Mouse (Mus musculus): ENCODE results near the gene Shpk. TPM values are rescaled to one million over a fixed set of nuclear protein-coding genes. Genes with fewer than 3 reads are reported as not detected.

Shpk gene
- polyA plus RNA-seq (2015; fragmentation: Nextera tagmentation; extraction: Ambion mirVana), result 1.7 and 1.8 TPM in 2 replicates

DNA sequence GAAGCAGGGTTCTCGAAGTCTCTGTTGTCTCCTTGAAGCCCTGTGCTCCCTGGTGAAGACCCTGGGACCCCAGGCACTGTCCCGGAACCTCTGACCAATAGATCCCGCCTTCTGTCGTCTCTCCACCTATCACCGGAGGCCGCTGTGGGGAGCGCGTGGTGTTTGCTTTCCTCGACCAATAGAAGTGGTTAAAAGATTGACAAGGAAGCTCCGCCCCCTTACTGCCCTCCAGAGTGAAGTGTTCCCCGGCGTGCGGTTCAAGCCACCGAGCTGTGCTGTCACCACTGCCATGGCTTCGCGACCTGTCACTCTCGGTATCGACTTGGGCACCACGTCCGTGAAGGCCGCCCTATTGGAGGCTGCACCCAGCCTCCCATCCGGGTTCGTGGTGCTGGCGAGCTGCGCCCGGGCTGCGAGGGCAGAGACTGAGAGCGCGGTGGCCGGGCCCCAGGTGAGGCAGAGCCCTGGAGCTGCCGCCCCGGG, at the start of gene Shpk:
Shpk (plus strand) TSS at position 231 of the 483 bp plus-strand sequence.
- under 1% methylated on average over 32 of the region's 32 CpGs for WGBS
- peak within 1 kb of the TSS; percentile 84 for H3K9ac ChIP-seq (replicated peaks)
- H3K27ac ChIP-seq, result peak within 1 kb of the TSS; percentile 56; the same call in 1 of the 2 replicates
- H3K9me3 ChIP-seq, result no peaks in the 10 kb centered on the region
- ATAC-seq, result peak; percentile 97
- peaks cover 28% of the 10 kb centered on the region for H3K4me1 ChIP-seq (replicated peaks)
- peak within 1 kb of the TSS; percentile 74 for H3K4me3 ChIP-seq (replicated peaks)
- peak within 1 kb of the TSS; percentile 91 for H3K4me2 ChIP-seq (replicated peaks)
- peaks cover 10% of the 10 kb centered on the region for H3K36me3 ChIP-seq
- H3K27me3 ChIP-seq, result no peaks in the 10 kb centered on the region

DNA sequence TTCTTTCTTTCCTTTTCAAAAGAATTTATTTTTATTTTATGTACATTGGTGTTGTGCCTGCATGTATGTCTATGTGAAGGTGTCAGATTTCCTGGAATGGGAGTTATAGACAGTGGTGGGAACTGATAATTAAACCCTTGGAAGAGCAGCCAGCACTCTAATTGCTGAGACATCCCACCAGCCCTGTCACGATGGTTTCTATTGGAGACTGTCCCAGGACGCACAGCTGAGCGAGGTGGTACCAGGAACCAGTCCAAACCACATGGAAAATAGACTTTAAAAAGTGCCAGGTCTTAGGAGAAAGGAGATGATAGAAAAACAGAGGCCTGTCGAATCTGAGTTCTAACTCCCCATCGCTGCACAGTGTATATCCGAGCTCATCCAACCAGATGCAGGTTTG, 44.2 kb upstream of the Shpk start:
- Histone ChIP-seq H3K9ac (replicated peaks) (no peak overlapping the region), H3K27ac (no peak overlapping the region), H3K4me2 (replicated peaks) (no peak overlapping the region), H3K9me3 (no peaks in the 10 kb centered on the region), H3K4me3 (replicated peaks) (no peak overlapping the region), H3K27me3 (peaks cover 19% of the 10 kb centered on the region), H3K4me1 (replicated peaks) (peaks cover 1% of the 10 kb centered on the region), H3K36me3 (no peaks in the 10 kb centered on the region)
- 84% methylated on average over 6 of the region's 6 CpGs for WGBS
- no peak for ATAC-seq

DNA sequence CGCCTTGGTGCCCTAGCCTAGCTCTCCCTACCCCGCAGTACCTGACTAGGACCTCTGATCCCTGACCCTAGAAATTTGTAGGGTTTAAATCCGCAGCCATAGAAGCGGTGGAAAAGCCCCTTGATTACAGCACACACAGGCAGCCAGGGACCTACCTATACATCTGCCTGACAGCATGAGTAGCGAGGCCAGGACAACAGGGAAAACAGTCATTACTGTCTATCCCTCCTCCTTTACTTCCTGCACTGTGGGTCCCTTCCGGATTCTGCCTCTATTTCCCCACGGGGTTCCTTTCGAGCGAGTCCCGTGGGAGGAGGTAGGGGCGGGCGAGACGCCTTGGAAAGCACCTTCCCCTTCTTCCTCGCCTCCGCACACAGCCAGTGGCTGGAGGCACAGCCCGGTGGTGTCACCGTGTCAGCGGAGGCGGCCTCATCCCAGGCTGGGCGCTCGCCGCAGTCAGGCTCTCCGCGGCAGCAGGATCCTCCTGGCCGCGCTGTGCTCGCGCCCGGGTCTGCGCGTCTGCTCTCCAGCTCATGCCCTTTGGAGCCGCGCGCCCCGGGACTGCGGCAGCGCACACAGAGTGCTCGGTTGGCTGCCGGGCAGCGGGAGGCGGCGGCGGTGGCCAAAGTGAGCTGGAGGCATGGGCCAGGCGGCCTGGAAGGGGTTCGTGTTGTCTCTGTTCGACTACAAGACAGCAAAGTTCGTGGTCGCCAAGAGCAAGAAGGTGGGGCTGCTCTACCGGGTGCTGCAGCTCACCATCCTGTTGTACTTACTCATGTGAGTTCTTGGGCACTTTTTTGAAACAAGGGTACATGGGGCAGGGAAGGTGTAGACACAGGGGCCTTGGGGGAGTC, 39.1 kb upstream of the Shpk start, which contains the start of gene P2rx5:
P2rx5 (plus strand) TSS at position 465 of the 854 bp plus-strand sequence.
- H3K27ac ChIP-seq, result no peak within 1 kb of the TSS
- H3K9me3 ChIP-seq, result no peaks in the 10 kb centered on the region
- H3K36me3 ChIP-seq, result no peaks in the 10 kb centered on the region
- H3K4me2 ChIP-seq (replicated peaks), result peak within 1 kb of the TSS; percentile 71
- ATAC-seq, result peak; percentile 60
- peak within 1 kb of the TSS; percentile 60 for H3K9ac ChIP-seq (replicated peaks)
- H3K4me1 ChIP-seq (replicated peaks), result peaks cover 11% of the 10 kb centered on the region
- H3K4me3 ChIP-seq (replicated peaks), result peak within 1 kb of the TSS; percentile 43
- H3K27me3 ChIP-seq, result peaks cover 36% of the 10 kb centered on the region
- 3% methylated on average over 49 of the region's 49 CpGs for WGBS

DNA sequence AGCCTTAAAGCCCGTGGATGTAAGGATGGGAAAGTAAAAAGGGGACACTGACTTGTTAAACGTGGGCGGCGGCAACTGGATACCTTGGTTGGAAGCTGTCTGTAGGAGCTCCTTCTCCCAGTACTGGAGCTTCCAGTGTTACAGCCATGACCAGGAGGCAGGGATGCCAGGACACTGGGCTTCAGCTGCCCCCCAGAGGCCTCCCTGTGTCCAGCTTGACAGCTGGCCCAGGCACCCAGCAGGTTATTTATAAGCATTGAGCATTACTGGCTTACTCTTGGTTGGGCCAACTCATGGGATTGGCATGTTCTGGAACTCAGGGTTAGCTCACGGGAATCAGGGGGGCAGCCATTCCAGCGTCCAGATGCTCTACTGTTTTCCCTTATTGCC, 38.5 kb upstream of the Shpk start:
- Histone ChIP-seq H3K4me1 (replicated peaks) (peaks cover 11% of the 10 kb centered on the region), H3K27ac (no peak overlapping the region), H3K4me3 (replicated peaks) (peak overlapping the region; percentile 43), H3K9me3 (no peaks in the 10 kb centered on the region), H3K4me2 (replicated peaks) (peak overlapping the region; percentile 71), H3K9ac (replicated peaks) (no peak overlapping the region), H3K27me3 (peaks cover 36% of the 10 kb centered on the region), H3K36me3 (no peaks in the 10 kb centered on the region)
- ATAC-seq, result no peak
- 29% methylated on average over 6 of the region's 6 CpGs for WGBS

DNA sequence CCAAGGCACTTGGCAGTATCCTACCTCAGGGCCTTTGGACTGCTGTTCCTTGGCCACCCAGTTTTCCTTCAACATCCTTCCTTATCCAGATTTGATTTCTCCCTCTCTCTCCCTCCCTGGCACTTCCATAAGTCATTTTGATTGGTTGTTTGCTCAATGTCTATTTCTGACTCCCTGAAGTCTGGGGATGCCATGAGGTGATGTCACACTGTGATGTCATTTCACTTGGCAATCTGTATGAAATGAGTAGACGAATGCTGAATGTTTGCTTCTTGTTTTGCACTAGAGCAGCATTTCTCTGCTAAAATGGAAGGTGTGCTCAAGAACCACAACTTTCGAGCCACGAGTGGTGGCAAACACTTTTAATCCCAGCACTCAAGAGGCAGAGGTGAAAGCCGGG, 37.6 kb upstream of the Shpk start:
- Histone ChIP-seq H3K4me3 (replicated peaks) (no peak overlapping the region), H3K36me3 (no peaks in the 10 kb centered on the region), H3K4me1 (replicated peaks) (peaks cover 11% of the 10 kb centered on the region), H3K9me3 (no peaks in the 10 kb centered on the region), H3K9ac (replicated peaks) (no peak overlapping the region), H3K4me2 (replicated peaks) (no peak overlapping the region), H3K27me3 (peaks cover 36% of the 10 kb centered on the region), H3K27ac (no peak overlapping the region)
- ATAC-seq, result no peak
- 89% methylated on average over 4 of the region's 4 CpGs for WGBS

DNA sequence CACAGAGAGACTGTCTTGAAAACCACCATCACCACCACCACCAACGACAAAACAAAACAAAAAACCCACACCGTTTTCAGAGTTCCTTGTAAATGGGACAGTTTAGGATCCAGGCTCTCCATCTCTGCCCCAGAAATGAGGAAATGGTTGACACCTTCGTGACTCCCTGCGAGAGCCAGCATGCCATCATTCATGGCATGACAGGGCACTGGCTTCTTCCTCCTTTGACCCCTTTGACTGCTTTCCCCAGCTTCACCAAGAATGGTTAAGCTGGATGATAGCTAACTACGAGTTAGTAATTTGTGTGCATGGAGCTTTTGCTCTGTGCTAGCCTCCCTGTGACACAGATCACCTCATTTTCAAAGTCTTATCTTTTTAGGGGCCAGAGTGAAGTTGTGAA, 37.0 kb upstream of the Shpk start:
- 83% methylated on average over 5 of the region's 5 CpGs for WGBS
- Histone ChIP-seq H3K36me3 (no peaks in the 10 kb centered on the region), H3K9ac (replicated peaks) (no peak overlapping the region), H3K4me2 (replicated peaks) (no peak overlapping the region), H3K9me3 (no peaks in the 10 kb centered on the region), H3K27ac (no peak overlapping the region), H3K4me1 (replicated peaks) (peaks cover 11% of the 10 kb centered on the region), H3K4me3 (replicated peaks) (no peak overlapping the region), H3K27me3 (peaks cover 36% of the 10 kb centered on the region)
- ATAC-seq, result no peak

DNA sequence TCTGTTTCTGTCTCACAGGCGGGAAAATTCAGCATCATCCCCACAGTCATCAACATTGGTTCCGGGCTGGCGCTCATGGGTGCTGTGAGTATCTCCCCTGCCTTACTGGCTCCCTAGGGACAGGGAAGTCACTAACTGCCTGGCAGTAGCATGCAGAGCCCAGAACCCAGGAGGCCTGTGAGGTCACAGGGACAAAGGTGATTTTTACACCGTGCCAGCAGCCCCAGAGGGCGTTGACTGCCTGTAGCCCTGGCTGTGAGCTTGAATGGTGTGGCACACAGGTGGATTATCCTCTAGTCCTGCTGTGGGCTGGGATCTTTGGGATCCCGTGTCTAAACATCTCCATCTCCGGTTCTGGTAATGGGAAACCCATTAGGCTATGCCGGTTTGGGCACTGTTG, 31.2 kb upstream of the Shpk start:
- H3K4me2 ChIP-seq (replicated peaks), result no peak overlapping the region
- H3K9ac ChIP-seq (replicated peaks), result no peak overlapping the region
- no peak overlapping the region for H3K27ac ChIP-seq
- ATAC-seq, result no peak
- no peaks in the 10 kb centered on the region for H3K27me3 ChIP-seq
- H3K4me3 ChIP-seq (replicated peaks), result no peak overlapping the region
- H3K36me3 ChIP-seq, result peaks cover 19% of the 10 kb centered on the region
- H3K4me1 ChIP-seq (replicated peaks), result no peaks in the 10 kb centered on the region
- H3K9me3 ChIP-seq, result no peaks in the 10 kb centered on the region
- 86% methylated on average over 8 of the region's 8 CpGs for WGBS

DNA sequence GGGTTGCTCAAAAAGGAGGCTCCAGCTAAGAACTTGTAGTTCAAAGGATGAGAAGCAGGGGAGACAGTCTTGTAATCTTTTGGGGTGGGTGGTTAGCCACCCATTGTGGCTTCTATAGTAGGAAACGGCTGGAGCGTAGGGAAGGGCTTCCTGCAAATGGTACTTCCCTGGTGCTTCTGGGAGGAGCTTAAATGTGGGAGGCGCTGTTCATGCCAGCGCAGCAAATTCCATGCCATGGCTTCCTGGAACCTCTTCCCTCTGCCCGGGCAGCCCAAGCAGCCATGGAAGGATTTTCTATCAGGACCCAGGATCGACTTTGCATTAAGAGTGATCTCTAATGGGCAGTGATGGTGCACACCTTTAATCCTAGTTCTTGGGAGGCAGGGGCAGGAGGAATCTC, 30.7 kb upstream of the Shpk start:
- Histone ChIP-seq H3K9me3 (no peaks in the 10 kb centered on the region), H3K27ac (no peak overlapping the region), H3K27me3 (no peaks in the 10 kb centered on the region), H3K4me2 (replicated peaks) (no peak overlapping the region), H3K4me3 (replicated peaks) (no peak overlapping the region), H3K4me1 (replicated peaks) (no peaks in the 10 kb centered on the region), H3K36me3 (peaks cover 24% of the 10 kb centered on the region), H3K9ac (replicated peaks) (no peak overlapping the region)
- 81% methylated on average over 6 of the region's 6 CpGs for WGBS
- ATAC-seq, result no peak

DNA sequence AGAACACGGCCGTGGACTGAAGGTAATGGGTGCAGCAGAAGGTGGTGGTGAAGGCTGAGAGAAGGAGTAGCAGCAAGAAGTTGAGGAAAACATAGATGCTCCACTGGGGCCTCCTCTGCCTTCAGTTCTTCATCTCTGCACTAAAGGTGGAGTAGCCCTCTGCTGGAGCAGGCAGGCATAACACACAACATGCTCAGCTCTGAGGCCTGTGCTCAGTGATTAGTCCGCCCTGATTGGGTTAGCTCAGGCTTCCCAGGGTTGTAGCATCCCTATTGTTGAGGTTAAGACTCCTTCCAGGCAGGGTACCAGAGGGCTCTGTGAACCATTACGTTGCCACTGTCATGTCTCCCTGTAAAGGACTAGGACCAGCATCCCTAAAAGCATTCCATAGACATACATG, 30.0 kb upstream of the Shpk start:
- no peak overlapping the region for H3K4me3 ChIP-seq (replicated peaks)
- 40% methylated on average over 4 of the region's 4 CpGs for WGBS
- peak; percentile 59 for ATAC-seq

DNA sequence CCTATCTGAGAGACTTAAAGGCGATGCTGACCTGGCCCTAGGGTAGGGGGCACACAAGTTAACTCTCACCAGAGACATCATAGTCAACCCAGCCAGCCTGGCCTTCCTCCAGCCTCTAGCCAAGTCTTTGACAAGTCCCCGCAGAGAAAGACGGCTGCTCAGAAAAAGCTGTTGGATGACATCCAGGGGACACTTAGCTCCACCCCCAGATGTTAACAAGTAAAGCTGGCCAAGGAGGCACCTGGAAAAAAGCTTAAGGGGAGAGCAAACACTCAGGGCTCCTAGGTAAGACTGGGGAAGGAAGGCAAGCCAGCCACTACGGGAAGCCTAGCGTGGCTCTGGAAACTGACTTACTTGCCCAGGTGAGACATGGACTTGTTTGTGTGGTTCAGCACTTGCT, 27.1 kb upstream of the Shpk start:
- WGBS, result 74% methylated on average over 5 of the region's 5 CpGs
- no peak overlapping the region for H3K9ac ChIP-seq (replicated peaks)
- no peak overlapping the region for H3K27ac ChIP-seq
- H3K36me3 ChIP-seq, result peaks cover 35% of the 10 kb centered on the region
- peaks cover 18% of the 10 kb centered on the region for H3K4me1 ChIP-seq (replicated peaks)
- no peaks in the 10 kb centered on the region for H3K9me3 ChIP-seq
- H3K4me3 ChIP-seq (replicated peaks), result no peak overlapping the region
- no peak overlapping the region for H3K4me2 ChIP-seq (replicated peaks)
- ATAC-seq, result no peak
- H3K27me3 ChIP-seq, result no peaks in the 10 kb centered on the region

More for the DNA sequence above, 30.0 kb upstream of the Shpk start:
- H3K9me3 ChIP-seq, result no peaks in the 10 kb centered on the region
- no peak overlapping the region for H3K9ac ChIP-seq (replicated peaks)
- H3K27me3 ChIP-seq, result no peaks in the 10 kb centered on the region
- H3K4me2 ChIP-seq (replicated peaks), result no peak overlapping the region
- no peaks in the 10 kb centered on the region; the same call in 1 of the 2 replicates for H3K4me1 ChIP-seq (replicated peaks)
- peaks cover 31% of the 10 kb centered on the region for H3K36me3 ChIP-seq
- H3K27ac ChIP-seq, result no peak overlapping the region

DNA sequence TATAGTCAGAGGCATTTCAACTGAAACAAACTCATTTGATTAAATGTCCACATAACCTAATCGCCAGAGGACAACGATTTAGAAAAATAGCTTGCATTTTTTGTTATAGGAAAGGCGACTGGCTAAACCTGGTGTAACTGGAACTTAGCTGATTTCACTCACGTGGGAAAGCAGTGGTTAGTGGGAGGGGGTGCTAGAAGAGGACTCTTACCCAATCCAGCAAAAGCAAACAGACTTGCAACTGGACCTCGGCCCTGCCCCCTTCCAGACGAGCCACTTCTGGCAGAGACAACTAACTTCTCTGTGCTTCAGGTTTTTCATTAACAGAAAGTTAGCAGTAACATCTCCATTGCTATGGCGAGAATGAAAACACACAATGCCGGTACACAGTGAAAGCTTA, 23.6 kb upstream of the Shpk start:
- Histone ChIP-seq H3K27ac (no peak overlapping the region), H3K36me3 (peaks cover 39% of the 10 kb centered on the region), H3K4me1 (replicated peaks) (peaks cover 42% of the 10 kb centered on the region), H3K4me2 (replicated peaks) (peak overlapping the region; percentile 81), H3K9ac (replicated peaks) (peak overlapping the region; percentile 95), H3K4me3 (replicated peaks) (peak overlapping the region; percentile 96), H3K27me3 (no peaks in the 10 kb centered on the region), H3K9me3 (no peaks in the 10 kb centered on the region)
- 55% methylated on average over 8 of the region's 8 CpGs for WGBS
- no peak for ATAC-seq

DNA sequence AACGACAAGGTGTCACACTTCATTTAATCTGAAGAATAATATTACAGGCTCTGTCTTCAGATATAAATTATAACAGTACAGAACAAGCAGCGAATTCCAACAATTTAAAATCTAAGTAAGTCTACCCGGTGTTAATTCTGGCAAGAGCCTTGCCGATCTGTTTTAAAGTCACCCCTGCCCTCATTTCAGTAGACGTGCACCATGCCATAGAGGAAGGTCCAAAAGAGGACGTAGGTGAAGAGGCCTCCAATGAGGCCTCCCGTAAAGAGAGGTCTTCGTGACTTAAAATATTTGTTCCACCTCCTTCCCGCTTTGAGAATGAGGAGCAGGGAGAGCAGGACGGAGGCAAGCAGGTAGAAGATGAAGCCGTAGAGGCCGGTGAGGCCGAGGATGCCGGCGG, 23.1 kb upstream of the Shpk start:
- Histone ChIP-seq H3K4me2 (replicated peaks) (peak overlapping the region; percentile 81), H3K9ac (replicated peaks) (peak overlapping the region; percentile 95), H3K27ac (peak overlapping the region; percentile 86), H3K4me1 (replicated peaks) (peaks cover 42% of the 10 kb centered on the region), H3K4me3 (replicated peaks) (peak overlapping the region; percentile 96), H3K27me3 (no peaks in the 10 kb centered on the region), H3K36me3 (peaks cover 37% of the 10 kb centered on the region), H3K9me3 (no peaks in the 10 kb centered on the region)
- no peak for ATAC-seq
- WGBS, result 2% methylated on average over 14 of the region's 15 CpGs
